Mouse (Mus musculus) CD4-positive, CD25-positive, alpha-beta regulatory T cell, adult 9 weeks (primary cell): Measurements from ENCODE around the gene Ctso. TPM values are rescaled to one million over a fixed set of nuclear protein-coding genes. Genes with fewer than 3 reads are reported as not detected.

Source experiments
- polyA plus RNA-seq: library from polyadenylated mRNA; unstranded; fragments of 100-300 nt; shearing (Covaris generic); gene quantifications from one replicate; pipeline ENCODE4 v1.2.1, GENCODE M21; 2017

Gene Ctso
- 86.9 TPM for polyA plus RNA-seq

GRCm38 (mm10) chr3:81932141-81933101 is at the start of gene Ctso:
Gene Ctso, plus strand, starts transcription at chr3:81932601.

GRCm38 (mm10) chr3:81976102-81976501 is 43.7 kb downstream of the Ctso start, which contains the start of gene Tdo2:
Gene Tdo2, minus strand, starts transcription at chr3:81976202.

DNA sequence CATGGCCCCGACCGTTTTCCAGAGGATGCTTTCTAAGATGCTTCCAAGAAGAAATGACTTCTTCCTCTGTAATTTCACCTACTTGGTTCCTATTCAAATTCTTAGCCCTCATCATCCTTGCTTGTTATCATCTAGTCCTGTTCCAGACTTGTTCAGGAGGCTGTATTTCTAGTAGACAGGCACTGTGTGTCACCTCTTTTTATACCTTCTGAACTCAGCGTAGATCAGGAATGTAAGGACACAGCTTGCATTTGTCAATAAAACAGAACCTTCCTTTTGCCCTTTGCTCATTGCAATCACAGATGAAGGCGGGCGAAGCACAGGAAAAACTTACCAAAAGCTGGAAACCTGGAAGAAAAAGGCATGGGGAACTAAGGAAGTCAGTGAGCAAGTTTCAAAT is 49.6 kb downstream of the Ctso start, which contains the start of gene Asic5:
Gene Asic5 (plus strand): TSS at position 301 of the 400 bp plus-strand sequence.

Other genes starting within 250 kb of the Ctso start
- 0.74 TPM for gene Tdo2, start 43.6 kb downstream of the Ctso start, polyA plus RNA-seq
- gene Asic5, start 49.7 kb downstream of the Ctso start, polyA plus RNA-seq: not detected
- gene Gucy1b1, start 142.1 kb downstream of the Ctso start, polyA plus RNA-seq: 4.7 TPM
- 17.0 TPM for gene Gucy1a1, start 213.2 kb downstream of the Ctso start, polyA plus RNA-seq